Mouse (Mus musculus): ENCODE measurements around the gene Ripor3. TPM values are rescaled to one million over a fixed set of nuclear protein-coding genes. Genes with fewer than 3 reads are reported as not detected.

The Ripor3 gene
- polyA plus RNA-seq, 1 experiment from 2014 or later, result 5.9 TPM

DNA sequence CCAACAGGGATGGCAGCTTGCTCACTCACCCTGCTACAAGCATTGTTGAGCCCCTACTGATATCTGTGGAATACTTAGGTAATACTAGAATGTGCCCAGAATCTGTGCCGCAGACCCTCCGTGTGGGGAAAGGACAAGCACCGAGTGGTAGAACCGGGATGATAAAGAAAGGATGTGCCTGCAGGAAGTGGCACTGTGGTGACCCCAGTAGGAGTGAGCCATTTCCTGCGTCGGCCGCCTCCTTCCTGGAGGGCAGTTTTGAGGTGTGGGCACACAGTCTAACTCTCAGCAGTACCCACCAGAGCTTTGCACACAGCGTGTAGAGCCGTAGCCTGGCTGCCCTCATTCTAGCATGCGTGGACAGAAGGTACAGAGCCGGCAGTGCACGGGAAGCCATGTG, 34.7 kb downstream of the Ripor3 start:
- no peaks in the 10 kb centered on the region for H3K4me1 ChIP-seq (ENCODE audit: control insufficient read depth, insufficient read depth, low read length)
- ATAC-seq (ENCODE audit: low read depth), result no peak
- whole genome bisulfite sequencing, result 88% methylated on average over 10 of the region's 12 CpGs
- H3K9me3 ChIP-seq (ENCODE audit: control insufficient read depth, low read length), result no peaks in the 10 kb centered on the region
- no peak for DNase-seq (ENCODE audit: low spot score)
- no peaks in the 10 kb centered on the region for H3K27me3 ChIP-seq (replicated peaks; ENCODE audit: control insufficient read depth, insufficient read depth, low read length)
- no peak overlapping the region for H3K4me2 ChIP-seq (ENCODE audit: low read depth, low read length)
- H3K9ac ChIP-seq (ENCODE audit: low read depth, low read length), result no peak overlapping the region
- no peak overlapping the region for H3K4me3 ChIP-seq (ENCODE audit: low read depth, low read length)
- H3K27ac ChIP-seq (replicated peaks; ENCODE audit: low read depth, low read length), result no peak overlapping the region
- H3K36me3 ChIP-seq (ENCODE audit: control insufficient read depth, insufficient read depth, low read length), result peaks cover 87% of the 10 kb centered on the region

DNA sequence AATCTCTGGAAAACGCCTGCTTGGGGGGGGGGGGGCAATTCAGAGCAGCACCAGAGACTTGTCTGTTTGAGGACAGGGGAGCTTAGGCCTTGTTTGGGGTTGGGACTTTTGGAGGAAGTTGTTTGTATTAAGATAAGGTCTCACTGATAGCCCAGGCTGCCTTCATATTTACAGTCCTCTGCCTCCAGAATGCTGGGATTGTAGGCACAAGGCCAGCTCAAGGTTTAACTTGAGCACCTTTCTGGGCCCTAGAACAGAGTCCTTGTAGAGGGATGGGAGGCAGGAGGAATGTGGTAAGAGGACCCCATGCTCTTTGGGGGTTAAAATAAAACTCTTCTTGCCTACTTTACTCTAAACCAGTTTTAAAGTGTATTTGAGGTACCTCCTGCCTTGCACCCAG, 37.6 kb downstream of the Ripor3 start:
- Histone ChIP-seq H3K4me3 (ENCODE audit: low read depth, low read length) (no peak overlapping the region), H3K4me1 (ENCODE audit: control insufficient read depth, insufficient read depth, low read length) (no peaks in the 10 kb centered on the region), H3K9me3 (ENCODE audit: control insufficient read depth, low read length) (no peaks in the 10 kb centered on the region), H3K36me3 (ENCODE audit: control insufficient read depth, insufficient read depth, low read length) (peaks cover 85% of the 10 kb centered on the region), H3K9ac (ENCODE audit: low read depth, low read length) (peak overlapping the region; percentile 15; the same call in 1 of the 2 replicates), H3K27me3 (replicated peaks; ENCODE audit: control insufficient read depth, insufficient read depth, low read length) (no peaks in the 10 kb centered on the region), H3K27ac (replicated peaks; ENCODE audit: low read depth, low read length) (no peak overlapping the region), H3K4me2 (ENCODE audit: low read depth, low read length) (no peak overlapping the region)
- no peak for DNase-seq (ENCODE audit: low spot score)
- no peak for ATAC-seq (ENCODE audit: low read depth)
- 40% methylated on average over 1 of the region's 1 CpGs for WGBS

DNA sequence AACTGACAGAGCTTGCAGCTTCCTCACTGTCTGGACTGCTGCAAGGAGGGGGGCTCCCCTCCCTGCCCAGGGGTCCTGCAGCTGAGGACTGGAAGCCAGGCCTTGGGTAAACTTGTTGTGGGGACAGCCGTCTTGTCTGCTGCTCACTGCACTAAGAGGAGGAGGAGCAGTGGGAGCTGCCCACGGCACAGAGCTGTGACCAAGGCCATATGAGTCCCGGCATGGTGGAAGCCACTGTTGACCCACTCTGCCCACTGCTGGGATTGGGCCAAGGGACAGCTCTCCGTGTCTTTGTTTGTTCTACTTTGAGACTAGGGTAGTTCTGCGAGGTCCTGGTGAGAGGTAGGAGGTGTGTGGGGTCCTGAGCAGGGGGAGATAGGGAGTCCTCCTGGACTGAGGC, 38.3 kb downstream of the Ripor3 start:
- no peaks in the 10 kb centered on the region for H3K27me3 ChIP-seq (replicated peaks; ENCODE audit: control insufficient read depth, insufficient read depth, low read length)
- H3K9ac ChIP-seq (ENCODE audit: low read depth, low read length), result peak overlapping the region; percentile 15; the same call in 1 of the 2 replicates
- no peaks in the 10 kb centered on the region for H3K4me1 ChIP-seq (ENCODE audit: control insufficient read depth, insufficient read depth, low read length)
- no peak for DNase-seq (ENCODE audit: low spot score)
- no peak overlapping the region for H3K4me2 ChIP-seq (ENCODE audit: low read depth, low read length)
- H3K36me3 ChIP-seq (ENCODE audit: control insufficient read depth, insufficient read depth, low read length), result peaks cover 85% of the 10 kb centered on the region
- H3K27ac ChIP-seq (replicated peaks; ENCODE audit: low read depth, low read length), result no peak overlapping the region
- WGBS, result 72% methylated on average over 5 of the region's 5 CpGs
- ATAC-seq (ENCODE audit: low read depth), result no peak
- H3K9me3 ChIP-seq (ENCODE audit: control insufficient read depth, low read length), result no peaks in the 10 kb centered on the region
- no peak overlapping the region for H3K4me3 ChIP-seq (ENCODE audit: low read depth, low read length)

DNA sequence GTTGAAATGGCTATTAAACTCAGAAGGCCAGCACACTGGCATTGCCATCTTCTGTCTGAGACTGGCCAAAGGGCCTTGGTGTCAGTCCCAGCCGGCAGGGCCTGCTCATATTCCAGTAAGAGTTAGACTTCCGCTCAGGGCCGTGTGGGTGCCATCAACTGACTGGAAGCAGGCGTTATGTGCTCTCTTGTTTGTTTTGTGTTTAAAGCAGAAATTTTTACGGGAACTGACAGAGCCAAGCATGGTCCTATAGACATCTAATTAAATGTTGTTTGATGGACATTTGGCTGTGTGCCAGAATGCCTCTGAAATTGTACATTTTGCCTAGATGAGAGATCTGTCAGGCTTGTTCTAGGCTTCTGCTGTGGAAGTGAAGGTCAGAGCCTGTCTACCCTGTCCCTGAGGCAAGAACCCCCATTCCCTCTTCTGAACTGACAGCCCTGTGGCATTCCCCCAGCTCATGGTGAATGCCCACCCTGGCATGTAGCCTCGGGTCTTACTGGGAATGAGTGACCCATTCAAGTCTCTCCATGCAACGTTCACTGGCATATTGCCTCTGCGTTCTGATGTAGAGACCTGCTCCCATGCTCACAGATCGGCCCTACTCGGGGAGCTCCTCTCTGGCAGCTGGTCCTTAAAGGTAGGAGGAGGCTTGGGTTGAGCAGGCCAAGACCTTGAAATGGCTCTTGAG, 40.4 kb downstream of the Ripor3 start:
- DNase-seq (ENCODE audit: low spot score), result no peak
- no peak for ATAC-seq (ENCODE audit: low read depth)
- WGBS, result 79% methylated on average over 10 of the region's 10 CpGs

DNA sequence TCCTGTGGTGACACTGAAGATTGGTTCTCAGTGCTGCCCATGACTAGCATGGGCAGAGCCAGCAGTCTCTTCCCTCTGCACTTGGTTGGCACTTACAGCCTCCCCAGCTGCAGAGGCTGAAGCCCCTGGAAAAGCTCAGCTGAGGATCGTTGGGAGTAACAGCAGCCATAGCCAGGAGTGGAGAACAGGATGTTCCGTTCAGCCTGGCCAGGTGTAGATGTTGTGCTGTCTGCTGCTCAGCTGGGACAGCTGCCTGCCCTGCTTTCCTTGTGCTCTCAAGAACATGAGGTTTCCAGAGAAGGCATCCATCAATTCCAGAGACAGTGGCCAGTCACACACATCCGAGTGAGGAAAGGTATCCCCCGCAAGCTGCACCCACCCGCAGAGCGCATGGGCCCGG, 41.9 kb downstream of the Ripor3 start:
- Histone ChIP-seq H3K36me3 (ENCODE audit: control insufficient read depth, insufficient read depth, low read length) (peaks cover 75% of the 10 kb centered on the region), H3K4me2 (ENCODE audit: low read depth, low read length) (no peak overlapping the region), H3K4me3 (ENCODE audit: low read depth, low read length) (no peak overlapping the region), H3K27ac (replicated peaks; ENCODE audit: low read depth, low read length) (no peak overlapping the region), H3K9ac (ENCODE audit: low read depth, low read length) (no peak overlapping the region), H3K9me3 (ENCODE audit: control insufficient read depth, low read length) (no peaks in the 10 kb centered on the region), H3K4me1 (ENCODE audit: control insufficient read depth, insufficient read depth, low read length) (no peaks in the 10 kb centered on the region), H3K27me3 (replicated peaks; ENCODE audit: control insufficient read depth, insufficient read depth, low read length) (no peaks in the 10 kb centered on the region)
- ATAC-seq (ENCODE audit: low read depth) (no peak), DNase-seq (ENCODE audit: low spot score) (no peak)
- WGBS, result 89% methylated on average over 7 of the region's 7 CpGs

More for the DNA sequence above, 40.4 kb downstream of the Ripor3 start:
- no peak overlapping the region for H3K4me2 ChIP-seq (ENCODE audit: low read depth, low read length)
- peaks cover 80% of the 10 kb centered on the region for H3K36me3 ChIP-seq (ENCODE audit: control insufficient read depth, insufficient read depth, low read length)
- H3K27me3 ChIP-seq (replicated peaks; ENCODE audit: control insufficient read depth, insufficient read depth, low read length), result no peaks in the 10 kb centered on the region
- no peak overlapping the region for H3K9ac ChIP-seq (ENCODE audit: low read depth, low read length)
- H3K4me1 ChIP-seq (ENCODE audit: control insufficient read depth, insufficient read depth, low read length), result no peaks in the 10 kb centered on the region
- H3K27ac ChIP-seq (replicated peaks; ENCODE audit: low read depth, low read length), result no peak overlapping the region
- H3K4me3 ChIP-seq (ENCODE audit: low read depth, low read length), result no peak overlapping the region
- H3K9me3 ChIP-seq (ENCODE audit: control insufficient read depth, low read length), result no peaks in the 10 kb centered on the region

DNA sequence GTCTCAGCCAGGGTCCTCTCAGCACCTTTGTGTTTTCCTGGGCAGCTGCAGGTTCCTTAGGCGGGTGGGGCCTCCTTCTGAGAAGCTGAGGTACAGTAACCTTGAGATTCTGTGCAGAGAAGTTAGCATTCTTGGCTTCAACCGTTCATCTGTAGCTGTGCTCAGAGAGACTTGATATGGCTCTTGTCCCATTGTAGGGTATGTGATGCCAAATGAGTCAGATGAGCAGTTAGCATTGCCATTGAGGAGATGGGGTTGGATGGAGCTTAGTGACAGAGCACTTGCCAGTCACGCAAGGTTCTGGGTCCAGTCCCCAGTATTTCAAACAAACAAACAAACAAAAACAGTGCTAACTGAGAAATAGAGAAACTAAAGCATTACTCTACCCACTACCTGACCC, 44.5 kb downstream of the Ripor3 start:
- Histone ChIP-seq H3K27ac (replicated peaks; ENCODE audit: low read depth, low read length) (no peak overlapping the region), H3K4me1 (ENCODE audit: control insufficient read depth, insufficient read depth, low read length) (no peaks in the 10 kb centered on the region), H3K27me3 (replicated peaks; ENCODE audit: control insufficient read depth, insufficient read depth, low read length) (no peaks in the 10 kb centered on the region), H3K4me3 (ENCODE audit: low read depth, low read length) (no peak overlapping the region), H3K9me3 (ENCODE audit: control insufficient read depth, low read length) (no peaks in the 10 kb centered on the region), H3K9ac (ENCODE audit: low read depth, low read length) (no peak overlapping the region), H3K4me2 (ENCODE audit: low read depth, low read length) (no peak overlapping the region), H3K36me3 (ENCODE audit: control insufficient read depth, insufficient read depth, low read length) (peaks cover 52% of the 10 kb centered on the region)
- WGBS, result 89% methylated on average over 3 of the region's 3 CpGs
- no peak for DNase-seq (ENCODE audit: low spot score)
- ATAC-seq (ENCODE audit: low read depth), result no peak

DNA sequence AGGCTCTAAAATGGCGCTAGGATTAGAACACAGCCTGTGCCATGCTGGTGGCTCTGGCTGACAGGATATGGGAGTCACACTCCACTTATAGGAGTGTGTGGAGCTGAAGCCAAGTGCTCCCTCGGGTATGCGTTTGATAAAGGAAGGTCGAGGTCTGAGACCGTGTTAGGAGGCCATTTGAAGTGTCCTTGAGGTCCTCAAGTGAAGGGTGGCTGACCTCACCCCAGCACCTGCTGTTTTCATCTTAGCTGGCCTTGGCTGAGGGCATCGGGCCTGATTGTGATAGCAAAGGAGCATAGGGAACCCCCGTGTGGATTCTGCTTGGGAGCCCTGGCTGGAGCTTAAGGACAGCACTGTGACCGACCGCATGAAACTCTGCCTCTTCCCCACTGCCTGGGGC, 46.1 kb downstream of the Ripor3 start:
- DNase-seq (ENCODE audit: low spot score) (no peak), ATAC-seq (ENCODE audit: low read depth) (no peak)
- H3K27ac ChIP-seq (replicated peaks; ENCODE audit: low read depth, low read length), result no peak overlapping the region
- H3K36me3 ChIP-seq (ENCODE audit: control insufficient read depth, insufficient read depth, low read length), result peaks cover 47% of the 10 kb centered on the region
- H3K4me3 ChIP-seq (ENCODE audit: low read depth, low read length), result no peak overlapping the region
- peaks cover under 1% of the 10 kb centered on the region; the same call in 1 of the 2 replicates for H3K4me1 ChIP-seq (ENCODE audit: control insufficient read depth, insufficient read depth, low read length)
- H3K4me2 ChIP-seq (ENCODE audit: low read depth, low read length), result no peak overlapping the region
- H3K9ac ChIP-seq (ENCODE audit: low read depth, low read length), result no peak overlapping the region
- no peaks in the 10 kb centered on the region for H3K27me3 ChIP-seq (replicated peaks; ENCODE audit: control insufficient read depth, insufficient read depth, low read length)
- no peaks in the 10 kb centered on the region for H3K9me3 ChIP-seq (ENCODE audit: control insufficient read depth, low read length)
- WGBS, result 92% methylated on average over 9 of the region's 9 CpGs

DNA sequence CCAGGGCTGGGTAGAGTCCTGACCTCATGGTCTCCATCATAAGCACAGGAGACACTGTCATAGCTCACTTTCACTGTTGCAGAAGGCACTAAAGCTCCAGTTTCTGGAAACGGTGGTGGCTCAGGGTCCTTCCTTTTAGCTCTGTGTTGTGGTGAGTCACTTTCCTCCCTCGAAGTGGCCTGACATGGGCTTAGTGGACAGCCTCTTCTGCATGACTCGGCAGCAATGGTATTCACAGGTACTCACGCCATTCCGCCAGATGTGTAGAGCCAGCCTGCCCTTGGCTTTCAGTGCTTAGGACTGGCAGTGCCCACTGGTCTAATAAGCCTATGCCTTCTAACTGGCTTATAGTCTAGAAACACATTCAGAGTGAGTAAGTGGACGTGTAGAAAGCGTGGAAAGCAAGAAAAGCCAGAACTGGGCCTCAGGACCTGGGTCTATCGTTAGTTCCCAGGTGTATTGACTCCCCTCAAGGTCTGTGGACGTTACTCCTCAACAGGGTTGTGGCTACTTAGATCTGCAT, 46.6 kb downstream of the Ripor3 start:
- peaks cover 42% of the 10 kb centered on the region for H3K36me3 ChIP-seq (ENCODE audit: control insufficient read depth, insufficient read depth, low read length)
- no peak overlapping the region for H3K9ac ChIP-seq (ENCODE audit: low read depth, low read length)
- ATAC-seq (ENCODE audit: low read depth), result no peak
- no peak overlapping the region for H3K4me3 ChIP-seq (ENCODE audit: low read depth, low read length)
- DNase-seq (ENCODE audit: low spot score), result no peak
- H3K27ac ChIP-seq (replicated peaks; ENCODE audit: low read depth, low read length), result no peak overlapping the region
- no peak overlapping the region for H3K4me2 ChIP-seq (ENCODE audit: low read depth, low read length)
- no peaks in the 10 kb centered on the region for H3K9me3 ChIP-seq (ENCODE audit: control insufficient read depth, low read length)
- H3K4me1 ChIP-seq (ENCODE audit: control insufficient read depth, insufficient read depth, low read length), result peaks cover 4% of the 10 kb centered on the region
- H3K27me3 ChIP-seq (replicated peaks; ENCODE audit: control insufficient read depth, insufficient read depth, low read length), result no peaks in the 10 kb centered on the region
- 87% methylated on average over 9 of the region's 9 CpGs for WGBS

DNA sequence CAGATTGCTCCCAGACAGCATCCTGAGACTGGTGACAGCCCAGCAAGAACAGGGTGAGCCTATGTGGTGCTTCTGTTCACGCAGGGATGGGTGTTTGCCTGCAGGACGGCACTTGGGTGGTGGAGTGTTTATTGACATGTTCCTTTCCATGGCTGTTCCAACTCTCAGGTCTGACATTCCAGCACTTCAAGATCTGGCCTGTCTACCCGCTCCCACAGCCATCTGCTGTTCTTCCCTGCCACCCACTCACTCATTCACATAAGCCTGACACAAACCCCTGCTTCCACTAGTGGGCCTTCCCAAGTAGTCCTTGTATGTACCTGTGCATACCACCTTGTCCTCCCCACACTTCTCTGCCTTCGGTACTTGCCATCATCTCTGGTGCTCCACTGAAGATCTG, 47.2 kb downstream of the Ripor3 start:
- Histone ChIP-seq H3K27ac (replicated peaks; ENCODE audit: low read depth, low read length) (no peak overlapping the region), H3K9ac (ENCODE audit: low read depth, low read length) (no peak overlapping the region), H3K4me1 (ENCODE audit: control insufficient read depth, insufficient read depth, low read length) (peaks cover 4% of the 10 kb centered on the region), H3K9me3 (ENCODE audit: control insufficient read depth, low read length) (no peaks in the 10 kb centered on the region), H3K4me2 (ENCODE audit: low read depth, low read length) (no peak overlapping the region), H3K4me3 (ENCODE audit: low read depth, low read length) (no peak overlapping the region), H3K36me3 (ENCODE audit: control insufficient read depth, insufficient read depth, low read length) (peaks cover 36% of the 10 kb centered on the region), H3K27me3 (replicated peaks; ENCODE audit: control insufficient read depth, insufficient read depth, low read length) (no peaks in the 10 kb centered on the region)
- WGBS, result 87% methylated on average over 4 of the region's 4 CpGs
- ATAC-seq (ENCODE audit: low read depth), result no peak
- DNase-seq (ENCODE audit: low spot score), result no peak
